Mouse (Mus musculus) heart, embryonic 10.5 days (tissue): ENCODE data around the gene Vav3. TPM values are rescaled to one million over a fixed set of nuclear protein-coding genes. Genes with fewer than 3 reads are reported as not detected.

Experiments
- DNase-seq: peaks from one replicate; pipeline ENCODE4 v3.0.0-alpha.2; 2017; ENCODE audit warnings: low spot score
- H3K27ac ChIP-seq: fragments of 300-500 bp; sonication (generic); 2 replicates; pipeline ENCODE4 v1.5.1; 2016; ENCODE audit warnings: mild to moderate bottlenecking
- H3K27me3 ChIP-seq: fragments of 300-500 bp; sonication (generic); 2 replicates; pipeline ENCODE4 v1.6.1; 2016; ENCODE audit warnings: mild to moderate bottlenecking; ENCODE audit not compliant: poor library complexity, insufficient read depth, severe bottlenecking
- H3K36me3 ChIP-seq: fragments of 300-500 bp; sonication (generic); 2 replicates; pipeline ENCODE4 v1.6.1; 2016; ENCODE audit warnings: mild to moderate bottlenecking, moderate library complexity
- H3K4me1 ChIP-seq: fragments of 300-500 bp; sonication (generic); 2 replicates; pipeline ENCODE4 v1.6.1; 2016; ENCODE audit warnings: mild to moderate bottlenecking
- H3K4me3 ChIP-seq: fragments of 300-500 bp; sonication (generic); 2 replicates; pipeline ENCODE4 v1.5.1; 2016; ENCODE audit warnings: mild to moderate bottlenecking, moderate library complexity
- H3K9me3 ChIP-seq: fragments of 300-500 bp; sonication (generic); 2 replicates; pipeline ENCODE4 v1.6.1; 2016; ENCODE audit warnings: mild to moderate bottlenecking, moderate library complexity
- WGBS: fragments of 180-500 bp; shearing (Covaris S2); methylation state at CpG from one replicate; pipeline ENCODE4 v1.1.7; 2016; 5-methylcytosine and 5-hydroxymethylcytosine counted together
- polyA plus RNA-seq: library from polyadenylated mRNA; unstranded; fragments of >200 nt; fragmentation: Nextera tagmentation; extraction: Ambion mirVana; gene quantifications from 2 replicates; pipeline ENCODE4 v1.2.1, GENCODE M21; 2016

The Vav3 gene
- polyA plus RNA-seq, 1 experiment from 2014 or later, result 9.4 TPM

DNA sequence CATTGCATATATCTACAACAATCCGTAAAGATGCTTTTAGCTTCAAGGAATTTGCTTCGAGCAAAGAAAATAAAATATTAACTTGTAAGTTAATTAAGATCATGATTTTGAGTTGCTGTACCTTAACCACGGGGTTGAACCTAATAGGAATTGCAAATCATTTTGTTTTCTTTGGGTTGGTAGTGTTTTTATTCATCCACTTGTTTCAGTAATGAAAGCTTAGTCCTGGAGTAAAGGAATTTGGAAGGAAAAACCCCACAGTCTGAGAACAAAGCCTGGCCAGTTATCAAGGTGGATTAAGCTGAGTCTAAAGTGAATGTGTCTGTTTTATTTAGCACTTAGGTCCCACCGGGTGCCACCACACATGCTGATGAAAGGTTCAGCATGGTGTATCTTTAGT lies 199.6 kb downstream of the Vav3 start:
- Histone ChIP-seq H3K27ac (no peak overlapping the region), H3K36me3 (no peaks in the 10 kb centered on the region), H3K4me1 (no peaks in the 10 kb centered on the region), H3K9me3 (no peaks in the 10 kb centered on the region), H3K4me3 (no peak overlapping the region), H3K27me3 (no peaks in the 10 kb centered on the region)
- no peak for DNase-seq
- 55% methylated on average over 4 of the region's 4 CpGs for WGBS

DNA sequence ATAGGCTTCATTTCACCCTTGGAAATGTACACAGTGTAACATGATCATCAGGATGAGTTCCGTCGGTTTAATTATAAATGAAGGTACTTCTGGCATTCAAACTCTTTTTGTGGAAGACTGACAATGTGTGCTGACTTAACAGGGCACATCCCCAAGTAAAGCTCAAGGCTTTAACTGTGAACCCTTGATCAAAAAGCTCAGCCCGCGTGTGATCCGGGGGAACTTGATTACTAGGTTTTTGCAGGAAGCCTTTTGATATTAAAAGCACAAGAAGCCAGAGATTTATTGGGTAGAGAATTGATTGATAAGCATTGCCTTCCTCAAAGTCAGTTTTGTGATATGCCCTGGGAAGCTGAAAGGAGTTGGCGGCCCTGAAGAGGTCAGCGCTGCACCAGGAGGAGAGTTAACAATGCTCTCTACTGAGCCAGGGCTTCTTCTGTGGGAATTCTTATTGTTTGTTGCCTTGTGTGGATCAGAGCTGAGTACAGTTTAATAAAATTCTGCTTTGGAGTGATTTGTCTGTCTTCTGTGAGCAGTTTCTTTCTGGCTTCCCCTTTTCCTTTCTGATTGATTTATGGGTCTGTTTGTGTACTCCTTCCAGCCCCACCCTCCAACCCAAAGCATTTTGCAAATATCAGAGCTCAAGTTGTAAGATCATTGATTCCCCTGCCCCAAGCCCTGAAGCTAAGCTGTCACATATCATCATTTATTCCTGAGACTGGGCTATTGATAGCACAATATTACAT lies 204.2 kb downstream of the Vav3 start:
- no peaks in the 10 kb centered on the region for H3K9me3 ChIP-seq
- H3K27me3 ChIP-seq, result no peaks in the 10 kb centered on the region
- 76% methylated on average over 7 of the region's 7 CpGs for WGBS
- no peak overlapping the region for H3K27ac ChIP-seq
- no peak overlapping the region for H3K4me3 ChIP-seq
- no peak for DNase-seq
- no peaks in the 10 kb centered on the region for H3K4me1 ChIP-seq
- H3K36me3 ChIP-seq, result no peaks in the 10 kb centered on the region

DNA sequence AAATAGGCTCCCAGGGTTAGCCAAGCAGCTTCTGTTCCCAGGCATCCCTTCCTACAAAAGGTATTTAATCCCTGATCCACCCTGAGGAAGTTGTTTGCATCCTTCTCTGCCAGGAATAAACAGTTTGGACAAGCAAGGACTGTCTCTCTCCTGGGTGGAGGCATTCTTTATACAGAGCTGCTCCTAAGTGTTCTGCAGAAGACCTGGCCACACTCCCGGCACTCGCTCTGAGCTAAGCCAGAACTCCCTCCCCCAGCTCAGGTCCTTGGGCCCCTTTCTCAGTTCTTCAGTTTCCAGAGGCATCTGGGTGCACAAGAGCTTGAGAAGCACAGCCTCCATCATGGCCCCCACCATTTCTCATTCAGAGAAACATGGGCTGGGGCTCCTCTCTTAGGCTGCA lies 216.9 kb downstream of the Vav3 start:
- WGBS, result 62% methylated on average over 2 of the region's 2 CpGs
- no peaks in the 10 kb centered on the region for H3K36me3 ChIP-seq
- no peak overlapping the region for H3K4me3 ChIP-seq
- H3K9me3 ChIP-seq, result no peaks in the 10 kb centered on the region
- no peak for DNase-seq
- no peak overlapping the region for H3K27ac ChIP-seq
- H3K27me3 ChIP-seq, result no peaks in the 10 kb centered on the region
- H3K4me1 ChIP-seq, result peaks cover 7% of the 10 kb centered on the region; the same call in 1 of the 2 replicates

DNA sequence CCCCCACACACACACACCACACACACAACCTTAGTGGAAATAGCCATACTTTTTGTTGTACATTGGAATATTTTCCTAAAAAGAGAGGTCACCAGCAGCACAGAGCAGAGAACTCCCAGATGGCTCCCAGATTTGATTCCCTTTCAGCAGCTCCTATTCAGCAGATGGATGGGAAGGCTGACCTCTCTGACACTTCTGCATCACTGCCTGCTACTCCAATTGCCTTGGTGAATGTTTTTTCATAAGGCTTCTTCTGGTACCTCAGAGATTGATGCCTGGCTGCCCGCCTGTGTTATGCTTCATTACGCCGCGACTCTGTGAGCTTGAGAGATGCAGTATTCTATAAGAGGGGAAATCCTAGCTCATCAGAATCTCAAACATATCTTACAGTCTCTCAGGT lies 220.8 kb downstream of the Vav3 start:
- Histone ChIP-seq H3K9me3 (no peaks in the 10 kb centered on the region), H3K36me3 (no peaks in the 10 kb centered on the region), H3K27ac (no peak overlapping the region), H3K4me3 (no peak overlapping the region), H3K4me1 (peaks cover 7% of the 10 kb centered on the region; the same call in 1 of the 2 replicates), H3K27me3 (no peaks in the 10 kb centered on the region)
- no peak for DNase-seq
- 79% methylated on average over 4 of the region's 4 CpGs for WGBS

DNA sequence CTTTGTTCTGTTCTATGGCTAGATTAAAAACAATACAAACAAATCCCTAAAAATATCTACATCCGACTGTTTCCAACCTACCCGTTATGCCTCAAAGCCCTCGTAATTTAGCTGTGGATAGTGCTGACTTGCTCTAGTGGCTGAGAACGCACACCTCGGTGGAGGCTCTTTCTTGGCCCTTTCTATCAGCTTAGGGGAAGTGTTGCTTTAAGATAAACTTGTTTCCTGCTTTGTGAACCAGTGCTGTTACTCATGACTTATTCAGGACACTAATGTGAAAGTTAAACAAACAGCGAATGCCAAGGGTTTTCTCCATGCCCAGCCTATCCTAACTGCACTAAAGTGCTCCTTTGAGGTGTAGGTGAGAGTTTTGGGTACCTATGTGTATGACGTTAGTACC lies 221.3 kb downstream of the Vav3 start:
- peaks cover 7% of the 10 kb centered on the region; the same call in 1 of the 2 replicates for H3K4me1 ChIP-seq
- no peak overlapping the region for H3K27ac ChIP-seq
- 33% methylated on average over 7 of the region's 7 CpGs for WGBS

DNA sequence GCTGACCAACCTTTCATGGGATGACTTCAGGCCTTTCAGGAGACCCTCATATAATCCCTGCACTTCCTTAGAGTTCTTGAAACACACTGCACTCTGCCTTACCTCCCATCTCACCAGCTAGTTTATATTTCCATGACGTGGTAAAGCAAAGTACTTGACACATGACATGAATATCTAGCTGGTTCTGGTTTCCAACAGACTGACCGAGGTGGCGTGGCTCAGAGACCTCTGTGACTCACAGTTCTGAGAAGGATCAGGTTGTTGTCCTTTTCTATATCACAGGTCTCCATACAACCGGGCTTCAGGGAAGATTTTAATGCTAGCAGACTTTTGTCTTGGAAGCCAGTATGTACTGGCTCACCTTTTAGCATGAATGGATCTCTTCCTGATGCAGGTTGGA lies 221.8 kb downstream of the Vav3 start:
- H3K4me1 ChIP-seq, result peaks cover 7% of the 10 kb centered on the region; the same call in 1 of the 2 replicates
- no peak overlapping the region for H3K27ac ChIP-seq
- 68% methylated on average over 4 of the region's 4 CpGs for WGBS
- no peaks in the 10 kb centered on the region for H3K27me3 ChIP-seq
- H3K4me3 ChIP-seq, result no peak overlapping the region
- H3K36me3 ChIP-seq, result no peaks in the 10 kb centered on the region
- DNase-seq, result no peak
- H3K9me3 ChIP-seq, result no peaks in the 10 kb centered on the region

More for the DNA sequence above, 221.3 kb downstream of the Vav3 start:
- no peak for DNase-seq
- no peak overlapping the region for H3K4me3 ChIP-seq
- no peaks in the 10 kb centered on the region for H3K27me3 ChIP-seq
- no peaks in the 10 kb centered on the region for H3K36me3 ChIP-seq
- no peaks in the 10 kb centered on the region for H3K9me3 ChIP-seq

DNA sequence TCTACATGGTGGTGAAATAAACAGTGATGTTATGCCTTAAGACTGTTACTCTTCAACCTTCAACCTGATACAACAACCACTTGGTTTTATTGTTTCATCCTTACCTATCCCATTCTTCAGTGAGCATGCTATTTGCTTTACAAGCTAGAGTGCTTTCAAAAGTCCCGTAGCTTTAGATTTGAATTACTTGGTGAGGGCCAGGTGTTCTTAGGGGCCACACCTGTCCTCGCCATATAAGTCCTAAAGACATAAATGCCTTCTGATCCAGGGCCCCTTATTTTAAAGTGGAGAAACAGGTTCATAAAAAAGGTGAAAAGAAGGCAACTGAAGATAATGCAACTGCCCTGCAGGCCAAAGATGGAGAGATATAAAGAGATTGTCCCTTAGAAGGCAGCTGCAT lies 224.0 kb downstream of the Vav3 start:
- no peak overlapping the region for H3K27ac ChIP-seq
- no peaks in the 10 kb centered on the region for H3K9me3 ChIP-seq
- H3K4me1 ChIP-seq, result peaks cover 7% of the 10 kb centered on the region; the same call in 1 of the 2 replicates
- H3K27me3 ChIP-seq, result no peaks in the 10 kb centered on the region
- H3K4me3 ChIP-seq, result no peak overlapping the region
- 90% methylated on average over 2 of the region's 2 CpGs for WGBS
- DNase-seq, result no peak
- no peaks in the 10 kb centered on the region for H3K36me3 ChIP-seq

DNA sequence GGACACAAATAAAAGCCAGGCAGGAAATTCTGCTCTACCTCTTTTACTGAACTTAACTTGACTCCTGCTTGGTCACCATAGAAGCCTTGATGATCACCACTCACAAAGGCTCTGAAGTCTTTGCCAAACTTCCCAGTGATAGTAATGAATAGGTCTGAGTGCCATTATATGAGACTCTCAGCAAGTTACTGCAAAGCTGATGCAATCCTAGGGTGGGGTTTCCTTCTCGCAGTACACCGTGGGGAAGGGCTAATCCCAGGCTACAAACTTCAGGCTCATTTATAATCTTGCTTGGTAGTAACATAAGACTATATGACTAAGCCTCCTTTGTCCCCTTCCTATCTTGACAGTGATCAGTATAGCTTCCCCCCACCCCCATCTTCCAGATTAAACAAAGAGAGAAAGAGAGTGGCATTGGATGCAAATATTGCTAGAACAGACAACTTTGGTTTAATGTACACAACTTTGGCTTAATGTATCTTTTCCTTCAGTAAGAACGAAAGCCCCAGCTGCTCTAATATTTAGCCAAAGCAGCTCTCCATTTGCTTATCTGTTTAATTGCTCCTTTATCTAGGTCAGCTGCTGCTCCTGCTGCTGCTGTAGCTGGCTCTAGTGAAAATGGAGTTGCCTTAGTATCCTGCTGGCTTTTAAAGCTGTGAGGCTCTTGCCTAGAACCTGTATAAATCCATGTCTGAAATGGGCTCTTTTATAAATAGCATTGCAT lies 228.3 kb downstream of the Vav3 start:
- H3K27me3 ChIP-seq, result no peaks in the 10 kb centered on the region
- no peak overlapping the region for H3K4me3 ChIP-seq
- no peak for DNase-seq
- peaks cover 6% of the 10 kb centered on the region for H3K4me1 ChIP-seq
- H3K36me3 ChIP-seq, result no peaks in the 10 kb centered on the region
- no peaks in the 10 kb centered on the region for H3K9me3 ChIP-seq
- no peak overlapping the region for H3K27ac ChIP-seq
- whole genome bisulfite sequencing, result 25% methylated on average over 3 of the region's 3 CpGs

DNA sequence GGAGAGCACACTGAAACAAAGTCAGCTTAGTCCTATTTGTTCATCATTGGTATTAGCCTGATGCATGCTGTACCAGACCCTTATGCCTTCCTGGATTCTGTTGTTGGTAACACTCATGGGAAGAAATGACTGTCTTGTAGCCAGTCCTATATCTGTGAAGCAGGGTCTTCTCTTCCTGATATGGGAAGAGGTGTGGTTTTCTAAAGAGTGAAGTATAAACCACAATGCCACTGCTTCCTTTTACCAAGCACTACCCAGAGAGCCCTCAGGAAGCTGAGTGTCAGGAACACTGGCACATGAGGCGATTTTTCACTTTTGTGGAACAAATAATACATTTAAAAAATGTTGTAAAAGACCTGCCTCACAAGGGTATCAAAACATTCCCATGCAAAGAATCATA lies 231.0 kb downstream of the Vav3 start:
- 82% methylated on average over 1 of the region's 1 CpGs for WGBS
- Histone ChIP-seq H3K4me3 (no peak overlapping the region), H3K27ac (no peak overlapping the region), H3K27me3 (no peaks in the 10 kb centered on the region), H3K9me3 (no peaks in the 10 kb centered on the region), H3K36me3 (no peaks in the 10 kb centered on the region), H3K4me1 (peaks cover 6% of the 10 kb centered on the region)
- no peak for DNase-seq

DNA sequence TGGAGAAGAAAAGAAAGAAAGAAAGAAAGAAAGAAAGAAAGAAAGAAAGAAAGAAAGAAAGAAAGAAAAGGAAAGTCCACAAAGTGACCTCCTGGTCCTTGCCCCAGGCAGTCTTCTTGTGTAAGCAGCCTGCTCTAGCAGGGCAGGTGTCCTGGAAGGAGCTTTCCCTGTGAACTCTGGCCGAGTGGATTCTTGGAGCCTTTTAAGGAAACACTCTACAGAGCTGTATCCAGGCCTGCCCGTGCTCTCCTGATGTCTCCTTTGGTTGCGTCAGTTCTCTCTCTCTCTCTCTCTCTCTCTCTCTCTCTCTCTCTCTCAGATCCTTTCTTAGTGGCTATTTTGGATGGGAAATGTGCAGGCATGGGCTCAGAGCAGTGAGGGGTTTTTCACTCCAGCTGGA lies 232.4 kb downstream of the Vav3 start:
- Histone ChIP-seq H3K36me3 (no peaks in the 10 kb centered on the region), H3K4me1 (peaks cover 6% of the 10 kb centered on the region), H3K9me3 (no peaks in the 10 kb centered on the region), H3K4me3 (no peak overlapping the region), H3K27ac (peak overlapping the region; percentile 62), H3K27me3 (no peaks in the 10 kb centered on the region)
- no peak for DNase-seq
- WGBS, result 26% methylated on average over 3 of the region's 3 CpGs

DNA sequence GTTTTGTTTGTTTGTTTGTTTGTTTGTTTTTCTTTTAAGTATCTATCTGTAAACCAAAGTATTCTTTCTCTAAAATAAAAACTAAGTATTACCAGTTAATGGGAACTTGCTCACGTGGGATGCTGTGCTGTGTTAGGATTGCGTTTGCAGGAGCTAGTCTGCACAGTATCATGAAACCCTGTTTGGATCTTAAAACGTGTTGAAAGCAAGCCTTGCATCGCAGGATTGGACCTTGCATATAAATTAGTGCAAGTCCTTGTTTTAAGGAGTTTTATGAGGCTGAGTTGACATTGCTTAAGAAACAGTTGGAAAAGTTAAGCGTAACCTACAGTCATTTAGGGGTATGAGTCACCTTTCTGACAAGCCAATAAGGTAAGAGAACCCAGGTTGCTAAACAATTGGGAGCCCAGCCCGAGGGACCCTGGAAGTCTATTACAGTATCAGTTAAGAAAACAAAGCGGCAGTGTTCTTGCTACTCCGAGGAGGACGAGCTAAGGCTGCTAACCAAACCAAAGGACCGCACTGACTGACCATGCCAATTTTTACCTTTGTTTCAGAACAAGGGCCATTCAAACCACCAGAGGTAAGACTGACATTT lies 233.2 kb downstream of the Vav3 start:
- peaks cover 6% of the 10 kb centered on the region for H3K4me1 ChIP-seq

DNA sequence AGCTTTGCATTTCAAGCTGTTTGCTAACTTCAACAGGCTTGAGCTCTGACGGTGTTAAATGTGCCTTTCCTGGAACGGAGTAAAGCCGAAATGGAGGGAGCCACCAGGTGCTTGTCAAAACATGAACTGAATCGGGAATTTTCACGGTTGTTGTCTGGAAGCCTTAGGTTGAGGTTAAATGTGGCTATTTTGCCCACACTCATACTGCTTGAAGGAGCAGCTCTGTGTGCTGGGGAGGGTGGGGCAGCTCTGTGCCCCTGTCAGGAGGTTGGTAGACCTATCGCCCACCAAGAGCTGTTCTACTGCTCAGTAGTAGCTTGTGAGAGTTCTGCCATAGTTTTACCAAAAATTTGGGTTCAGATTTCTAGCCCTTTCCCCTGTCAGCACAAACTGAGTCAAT lies 233.7 kb downstream of the Vav3 start:
- Histone ChIP-seq H3K36me3 (no peaks in the 10 kb centered on the region), H3K4me3 (no peak overlapping the region), H3K27ac (no peak overlapping the region), H3K4me1 (peaks cover 6% of the 10 kb centered on the region), H3K9me3 (no peaks in the 10 kb centered on the region), H3K27me3 (no peaks in the 10 kb centered on the region)
- no peak for DNase-seq
- 70% methylated on average over 6 of the region's 6 CpGs for whole genome bisulfite sequencing

More for the DNA sequence above, 233.2 kb downstream of the Vav3 start:
- no peaks in the 10 kb centered on the region for H3K27me3 ChIP-seq
- H3K27ac ChIP-seq, result no peak overlapping the region
- no peak overlapping the region for H3K4me3 ChIP-seq
- whole genome bisulfite sequencing, result 47% methylated on average over 10 of the region's 10 CpGs
- no peaks in the 10 kb centered on the region for H3K36me3 ChIP-seq
- H3K9me3 ChIP-seq, result no peaks in the 10 kb centered on the region
- DNase-seq, result no peak

DNA sequence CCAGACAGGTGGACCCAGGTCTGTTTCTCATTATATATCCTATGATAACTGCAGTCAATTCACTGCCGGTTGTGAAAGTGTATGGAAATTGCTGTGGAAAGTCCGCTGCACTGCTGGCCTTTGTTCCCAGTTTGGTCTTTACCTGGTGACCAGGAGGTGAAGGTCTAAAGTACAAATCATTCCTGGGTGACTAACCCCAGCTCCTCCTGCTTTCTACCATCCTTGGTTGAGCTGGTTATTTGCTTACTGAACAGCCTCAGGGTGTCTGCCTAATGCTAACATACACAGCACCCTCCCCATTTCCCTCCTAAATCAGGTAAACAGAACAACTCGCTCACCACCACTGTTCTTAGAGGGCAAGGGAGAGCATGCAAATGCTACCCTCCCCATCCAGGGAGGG lies 237.9 kb downstream of the Vav3 start:
- Histone ChIP-seq H3K36me3 (no peaks in the 10 kb centered on the region), H3K4me3 (no peak overlapping the region), H3K9me3 (no peaks in the 10 kb centered on the region), H3K27ac (no peak overlapping the region), H3K4me1 (no peaks in the 10 kb centered on the region; the same call in 1 of the 2 replicates), H3K27me3 (no peaks in the 10 kb centered on the region)
- WGBS, result 83% methylated on average over 3 of the region's 3 CpGs
- DNase-seq, result no peak
